Mouse (Mus musculus): ENCODE data around the gene Plcb2. TPM values are rescaled to one million over a fixed set of nuclear protein-coding genes. Genes with fewer than 3 reads are reported as not detected.

Plcb2 gene
- polyA plus RNA-seq, 1 experiment: not detected

DNA sequence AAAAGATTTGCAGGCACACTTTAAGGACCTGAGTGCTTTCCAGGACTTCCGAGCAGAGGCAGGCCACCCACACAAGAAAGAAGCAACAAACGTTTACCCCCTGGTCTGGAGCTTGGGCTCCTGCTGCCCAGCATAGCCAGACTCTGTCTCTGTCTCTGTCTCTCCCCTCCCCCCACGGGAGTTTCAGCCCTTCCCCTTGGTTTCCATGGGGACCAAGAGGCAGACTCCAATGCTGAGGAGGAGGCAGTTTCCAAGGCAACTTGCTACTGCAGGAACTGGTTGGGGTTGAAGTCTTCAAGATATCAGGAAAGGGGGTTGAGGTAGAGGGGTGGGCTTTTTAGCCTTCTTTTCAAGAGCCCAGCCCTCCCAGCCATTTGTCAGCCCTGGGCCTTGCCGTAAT is 14.0 kb downstream of the Plcb2 start:
- Histone ChIP-seq H3K4me3 (ENCODE audit: low read depth, low read length) (no peak overlapping the region), H3K9ac (ENCODE audit: low read depth, poor library complexity, severe bottlenecking) (no peak overlapping the region), H3K9me3 (replicated peaks; ENCODE audit: control insufficient read depth, insufficient read depth, low read length, poor library complexity, severe bottlenecking) (no peaks in the 10 kb centered on the region), H3K27ac (ENCODE audit: insufficient read depth, low read length) (no peak overlapping the region), H3K4me1 (ENCODE audit: control insufficient read depth, insufficient read depth, low read length) (no peaks in the 10 kb centered on the region), H3K36me3 (ENCODE audit: control insufficient read depth, insufficient read depth, low read length, poor library complexity, severe bottlenecking) (no peaks in the 10 kb centered on the region), H3K27me3 (ENCODE audit: control insufficient read depth, insufficient read depth, low read length, poor library complexity, severe bottlenecking) (peaks cover 8% of the 10 kb centered on the region)
- TF ChIP-seq CTCF (IDR thresholded peaks at IDR 0.05; ENCODE audit: low read depth, low read length) (no peak), EP300 (IDR thresholded peaks at IDR 0.05; ENCODE audit: insufficient read depth, low read depth, low read length) (no peak), POLR2A (IDR thresholded peaks at IDR 0.05; ENCODE audit: insufficient read depth, low read length) (no peak)

DNA sequence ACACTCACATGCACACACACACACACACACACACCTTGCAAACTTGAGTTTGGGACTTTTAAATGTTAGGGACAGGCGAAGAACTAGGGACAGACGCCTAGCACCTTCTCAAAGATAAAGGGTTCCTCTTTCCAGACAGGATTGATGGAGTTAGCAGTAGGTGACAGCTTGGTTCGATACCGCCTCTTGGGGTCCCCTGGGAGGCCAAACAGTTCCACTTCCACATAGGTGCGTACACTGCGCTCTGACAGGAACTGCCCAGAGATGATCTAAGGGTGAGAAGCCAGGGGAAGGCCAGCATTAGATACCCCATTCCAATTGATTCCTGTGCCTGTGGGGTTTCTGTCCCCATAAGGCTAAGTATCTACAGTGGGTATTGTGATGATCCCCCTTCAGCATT is 14.6 kb downstream of the Plcb2 start:
- no peaks in the 10 kb centered on the region for H3K36me3 ChIP-seq (ENCODE audit: control insufficient read depth, insufficient read depth, low read length, poor library complexity, severe bottlenecking)
- H3K9me3 ChIP-seq (replicated peaks; ENCODE audit: control insufficient read depth, insufficient read depth, low read length, poor library complexity, severe bottlenecking): no peaks in the 10 kb centered on the region
- H3K27ac ChIP-seq (ENCODE audit: insufficient read depth, low read length): no peak overlapping the region
- no peaks in the 10 kb centered on the region for H3K4me1 ChIP-seq (ENCODE audit: control insufficient read depth, insufficient read depth, low read length)
- TF ChIP-seq CTCF (IDR thresholded peaks at IDR 0.05; ENCODE audit: low read depth, low read length): no peak
- no peak for TF ChIP-seq POLR2A (IDR thresholded peaks at IDR 0.05; ENCODE audit: insufficient read depth, low read length)
- TF ChIP-seq EP300 (IDR thresholded peaks at IDR 0.05; ENCODE audit: insufficient read depth, low read depth, low read length): no peak
- H3K4me3 ChIP-seq (ENCODE audit: low read depth, low read length): no peak overlapping the region
- no peak overlapping the region for H3K9ac ChIP-seq (ENCODE audit: low read depth, poor library complexity, severe bottlenecking)
- peaks cover 8% of the 10 kb centered on the region for H3K27me3 ChIP-seq (ENCODE audit: control insufficient read depth, insufficient read depth, low read length, poor library complexity, severe bottlenecking)

DNA sequence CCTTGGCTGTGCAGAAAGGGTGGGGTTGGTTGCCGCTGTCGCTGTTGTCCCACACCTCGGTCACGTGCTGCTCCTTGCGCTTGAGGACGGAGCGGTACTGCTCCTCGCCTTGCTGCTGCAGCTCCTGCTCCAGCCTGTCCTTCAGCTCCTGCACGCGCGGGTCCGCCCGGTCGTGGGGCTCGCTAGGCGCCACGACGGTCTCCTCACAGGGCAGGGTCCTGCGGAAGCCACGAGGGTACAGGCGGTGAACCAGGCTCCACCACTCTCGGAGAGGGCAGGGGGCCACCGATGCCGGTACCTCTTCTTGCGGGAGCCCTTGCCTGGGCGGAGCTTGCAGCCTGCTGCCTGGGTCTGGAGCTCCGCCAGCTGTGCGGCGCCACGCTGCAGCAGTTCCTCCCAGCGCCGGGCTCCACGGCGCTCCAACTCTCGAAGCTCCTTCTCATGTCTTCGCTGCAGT is 17.2 kb downstream of the Plcb2 start:
- H3K27ac ChIP-seq (ENCODE audit: insufficient read depth, low read length): no peak overlapping the region

DNA sequence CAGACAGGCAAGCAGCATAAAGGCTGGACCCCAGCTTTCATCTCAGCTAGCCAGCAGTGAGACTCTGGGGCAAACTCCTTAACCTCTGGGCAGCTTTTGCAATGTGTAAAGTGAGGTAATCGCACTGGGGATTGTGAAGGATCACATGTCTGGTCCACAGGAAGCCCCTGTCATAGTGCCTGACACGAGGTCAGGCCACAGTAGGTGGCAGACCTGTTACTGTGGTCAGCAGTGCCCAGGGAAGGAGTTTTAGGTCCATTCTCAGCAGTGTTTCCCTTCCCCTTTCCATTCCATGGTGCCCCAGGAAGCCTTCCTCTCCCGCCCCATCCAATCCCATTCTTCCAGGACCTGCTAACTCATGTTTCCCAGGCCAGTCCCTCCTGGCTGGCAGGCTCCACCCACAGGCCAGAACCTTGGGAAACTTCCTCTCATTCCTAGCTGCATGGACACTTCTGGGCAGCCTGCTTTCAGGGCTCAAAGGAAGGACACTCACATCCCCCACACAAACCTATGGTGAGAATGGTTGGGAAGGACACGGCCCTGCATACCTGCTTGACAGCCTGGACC is 18.5 kb downstream of the Plcb2 start:
- H3K4me1 ChIP-seq (ENCODE audit: control insufficient read depth, insufficient read depth, low read length): no peaks in the 10 kb centered on the region

More for the DNA sequence above, 17.2 kb downstream of the Plcb2 start:
- H3K9ac ChIP-seq (ENCODE audit: low read depth, poor library complexity, severe bottlenecking): no peak overlapping the region
- peak overlapping the region; percentile 13; the same call in 1 of the 2 replicates for H3K4me3 ChIP-seq (ENCODE audit: low read depth, low read length)
- H3K36me3 ChIP-seq (ENCODE audit: control insufficient read depth, insufficient read depth, low read length, poor library complexity, severe bottlenecking): no peaks in the 10 kb centered on the region
- no peaks in the 10 kb centered on the region for H3K9me3 ChIP-seq (replicated peaks; ENCODE audit: control insufficient read depth, insufficient read depth, low read length, poor library complexity, severe bottlenecking)
- H3K4me1 ChIP-seq (ENCODE audit: control insufficient read depth, insufficient read depth, low read length): no peaks in the 10 kb centered on the region
- H3K27me3 ChIP-seq (ENCODE audit: control insufficient read depth, insufficient read depth, low read length, poor library complexity, severe bottlenecking): peaks cover 8% of the 10 kb centered on the region
- TF ChIP-seq POLR2A (IDR thresholded peaks at IDR 0.05; ENCODE audit: insufficient read depth, low read length) (no peak), CTCF (IDR thresholded peaks at IDR 0.05; ENCODE audit: low read depth, low read length) (no peak), EP300 (IDR thresholded peaks at IDR 0.05; ENCODE audit: insufficient read depth, low read depth, low read length) (no peak)

DNA sequence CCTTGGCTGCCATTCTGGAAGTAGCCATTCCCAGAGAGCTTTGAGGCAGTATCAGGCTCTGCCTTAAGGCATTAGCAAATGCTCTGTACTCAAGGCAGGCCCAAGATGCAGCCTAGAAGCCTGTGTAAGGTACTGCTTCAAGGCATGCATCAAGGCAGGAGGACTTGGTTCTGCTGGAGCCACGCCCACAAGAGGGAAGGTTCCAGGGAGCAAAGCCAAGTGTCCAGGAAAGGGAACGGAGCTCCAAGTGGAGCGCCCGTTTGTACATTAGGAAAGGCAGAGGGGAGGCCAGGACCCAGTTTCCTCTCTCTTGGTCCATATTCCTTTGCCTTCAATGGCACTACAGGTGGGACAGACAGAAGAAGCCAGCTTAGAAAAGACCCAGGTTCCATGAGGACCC is 19.8 kb downstream of the Plcb2 start:
- no peak overlapping the region for H3K27ac ChIP-seq (ENCODE audit: insufficient read depth, low read length)
- no peak overlapping the region for H3K9ac ChIP-seq (ENCODE audit: low read depth, poor library complexity, severe bottlenecking)
- H3K4me3 ChIP-seq (ENCODE audit: low read depth, low read length): no peak overlapping the region
- peaks cover 19% of the 10 kb centered on the region for H3K27me3 ChIP-seq (ENCODE audit: control insufficient read depth, insufficient read depth, low read length, poor library complexity, severe bottlenecking)
- no peaks in the 10 kb centered on the region for H3K4me1 ChIP-seq (ENCODE audit: control insufficient read depth, insufficient read depth, low read length)
- H3K9me3 ChIP-seq (replicated peaks; ENCODE audit: control insufficient read depth, insufficient read depth, low read length, poor library complexity, severe bottlenecking): no peaks in the 10 kb centered on the region
- TF ChIP-seq EP300 (IDR thresholded peaks at IDR 0.05; ENCODE audit: insufficient read depth, low read depth, low read length) (no peak), POLR2A (IDR thresholded peaks at IDR 0.05; ENCODE audit: insufficient read depth, low read length) (no peak), CTCF (IDR thresholded peaks at IDR 0.05; ENCODE audit: low read depth, low read length) (no peak)
- no peaks in the 10 kb centered on the region for H3K36me3 ChIP-seq (ENCODE audit: control insufficient read depth, insufficient read depth, low read length, poor library complexity, severe bottlenecking)

More for the DNA sequence above, 18.5 kb downstream of the Plcb2 start:
- Histone ChIP-seq H3K9me3 (replicated peaks; ENCODE audit: control insufficient read depth, insufficient read depth, low read length, poor library complexity, severe bottlenecking) (no peaks in the 10 kb centered on the region), H3K9ac (ENCODE audit: low read depth, poor library complexity, severe bottlenecking) (no peak overlapping the region), H3K27me3 (ENCODE audit: control insufficient read depth, insufficient read depth, low read length, poor library complexity, severe bottlenecking) (peaks cover 14% of the 10 kb centered on the region), H3K36me3 (ENCODE audit: control insufficient read depth, insufficient read depth, low read length, poor library complexity, severe bottlenecking) (no peaks in the 10 kb centered on the region), H3K4me3 (ENCODE audit: low read depth, low read length) (no peak overlapping the region), H3K27ac (ENCODE audit: insufficient read depth, low read length) (no peak overlapping the region)
- no peak for TF ChIP-seq CTCF (IDR thresholded peaks at IDR 0.05; ENCODE audit: low read depth, low read length)
- TF ChIP-seq EP300 (IDR thresholded peaks at IDR 0.05; ENCODE audit: insufficient read depth, low read depth, low read length): no peak
- TF ChIP-seq POLR2A (IDR thresholded peaks at IDR 0.05; ENCODE audit: insufficient read depth, low read length): no peak

DNA sequence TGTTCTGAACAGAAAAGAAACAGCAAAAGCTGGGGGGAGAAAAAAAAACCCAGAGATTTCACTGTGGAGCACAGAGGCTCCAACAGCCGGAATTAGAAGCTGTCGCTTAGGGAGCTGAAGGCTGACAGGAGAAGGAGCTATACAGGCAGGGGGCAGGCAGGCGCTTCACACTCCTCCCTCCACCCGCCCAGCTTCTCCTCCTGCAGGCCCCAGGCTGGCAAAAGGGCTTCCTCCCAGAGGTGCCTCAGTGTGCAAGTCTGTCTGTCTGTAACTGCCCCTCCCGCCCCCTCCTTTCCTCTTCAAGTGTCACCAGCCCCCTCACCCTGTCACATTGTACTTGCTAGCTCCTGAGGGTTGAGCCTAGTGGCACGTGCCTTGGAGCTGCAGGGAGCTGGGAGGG is 21.8 kb downstream of the Plcb2 start:
- H3K36me3 ChIP-seq (ENCODE audit: control insufficient read depth, insufficient read depth, low read length, poor library complexity, severe bottlenecking): no peaks in the 10 kb centered on the region
- H3K9ac ChIP-seq (ENCODE audit: low read depth, poor library complexity, severe bottlenecking): no peak overlapping the region
- no peaks in the 10 kb centered on the region for H3K9me3 ChIP-seq (replicated peaks; ENCODE audit: control insufficient read depth, insufficient read depth, low read length, poor library complexity, severe bottlenecking)
- peaks cover 31% of the 10 kb centered on the region for H3K27me3 ChIP-seq (ENCODE audit: control insufficient read depth, insufficient read depth, low read length, poor library complexity, severe bottlenecking)
- no peak overlapping the region for H3K4me3 ChIP-seq (ENCODE audit: low read depth, low read length)
- TF ChIP-seq POLR2A (IDR thresholded peaks at IDR 0.05; ENCODE audit: insufficient read depth, low read length) (no peak), EP300 (IDR thresholded peaks at IDR 0.05; ENCODE audit: insufficient read depth, low read depth, low read length) (no peak)
- H3K27ac ChIP-seq (ENCODE audit: insufficient read depth, low read length): no peak overlapping the region
- no peaks in the 10 kb centered on the region for H3K4me1 ChIP-seq (ENCODE audit: control insufficient read depth, insufficient read depth, low read length)

Data from ES-Bruce4 (cell line).